Mouse (Mus musculus): ENCODE data around the gene Synpo2l.

The Synpo2l gene

DNA sequence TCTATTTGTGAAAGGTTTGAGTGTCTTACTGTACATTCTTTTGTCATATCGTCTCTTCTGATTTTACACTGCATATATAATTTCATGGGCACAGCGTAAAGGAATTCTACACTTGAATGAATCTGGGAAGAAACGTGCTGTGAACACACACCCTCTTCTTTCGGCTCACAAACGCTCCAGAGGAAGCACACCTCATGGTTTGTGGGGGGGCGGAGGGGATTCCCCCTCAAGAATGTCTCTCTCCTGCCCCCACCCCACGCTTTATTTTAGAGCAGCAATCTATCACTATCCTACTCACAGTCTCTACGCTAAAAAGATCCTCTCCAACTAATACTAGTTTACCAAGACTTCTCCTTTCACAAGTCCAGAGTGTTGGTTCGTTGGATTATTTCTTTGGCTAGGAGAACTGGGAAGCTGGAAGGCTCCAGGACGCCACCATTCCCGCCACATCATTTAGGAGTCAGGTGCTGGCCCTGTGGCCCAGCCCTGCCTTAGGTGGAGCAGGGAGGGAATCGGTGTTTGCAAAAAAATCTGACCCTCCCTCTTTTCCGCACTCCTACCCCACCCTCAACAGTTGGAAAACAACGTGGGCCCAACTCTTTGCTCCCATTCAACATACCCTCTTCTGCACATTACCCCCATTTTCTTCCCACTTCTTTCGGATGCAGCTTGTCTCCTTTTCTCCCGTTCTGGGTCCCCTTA is 28.1 kb downstream of the Synpo2l start:
- WGBS, result 4% methylated on average over 16 of the region's 16 CpGs

DNA sequence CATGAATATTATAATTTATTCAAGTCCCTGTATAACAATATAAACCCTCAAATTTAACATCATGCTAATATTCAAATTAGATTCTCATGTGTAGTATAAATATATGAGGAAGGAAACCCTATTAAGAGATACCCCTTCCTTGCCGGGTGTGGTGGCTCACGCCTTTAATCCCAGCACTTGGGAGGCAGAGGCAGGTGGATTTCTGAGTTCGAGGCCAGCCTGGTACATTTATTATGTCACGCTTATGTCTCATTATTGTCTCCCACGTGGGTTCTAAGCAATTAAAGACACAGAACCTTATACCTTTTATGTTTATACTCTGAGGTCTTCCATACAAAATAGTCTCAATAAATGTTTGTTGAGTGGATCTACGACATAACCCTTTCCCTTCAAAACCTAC is 29.5 kb downstream of the Synpo2l start:
- WGBS, result 90% methylated on average over 6 of the region's 6 CpGs

DNA sequence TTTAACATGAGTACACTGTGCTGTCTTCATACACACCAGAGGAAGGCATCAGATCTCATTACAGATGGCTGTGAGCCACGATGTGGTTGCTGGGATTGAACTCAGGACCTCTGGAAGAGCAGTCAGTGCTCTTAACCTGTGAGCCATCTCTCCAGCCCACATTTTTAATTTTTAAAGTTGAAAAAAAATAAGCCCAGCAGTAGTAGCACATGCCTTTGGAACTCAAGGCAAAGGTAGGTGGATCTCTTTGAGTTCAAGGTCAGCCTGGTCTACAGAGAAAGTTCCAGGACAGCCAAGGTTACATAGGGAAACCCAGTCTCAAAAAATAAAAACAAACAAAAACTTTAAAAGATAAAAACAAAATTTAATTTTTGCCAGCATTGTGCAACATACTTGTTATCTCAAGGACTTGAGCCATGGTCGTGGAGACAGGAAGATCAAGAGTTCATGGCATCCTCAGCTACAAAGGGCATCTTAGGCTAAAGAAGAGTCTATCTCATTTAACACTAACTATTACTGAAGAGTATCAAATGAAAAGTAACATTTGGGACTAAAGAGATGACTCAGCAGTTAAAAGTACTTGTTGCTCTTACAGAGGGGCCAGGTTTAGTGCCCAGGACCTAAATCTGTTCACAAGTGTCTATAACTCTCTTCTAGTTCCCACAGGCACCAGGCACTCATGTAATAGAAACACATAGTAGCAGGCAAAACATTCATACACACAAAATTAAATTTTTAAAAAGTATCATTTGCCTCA is 30.2 kb downstream of the Synpo2l start:
- WGBS, result 85% methylated on average over 2 of the region's 2 CpGs

DNA sequence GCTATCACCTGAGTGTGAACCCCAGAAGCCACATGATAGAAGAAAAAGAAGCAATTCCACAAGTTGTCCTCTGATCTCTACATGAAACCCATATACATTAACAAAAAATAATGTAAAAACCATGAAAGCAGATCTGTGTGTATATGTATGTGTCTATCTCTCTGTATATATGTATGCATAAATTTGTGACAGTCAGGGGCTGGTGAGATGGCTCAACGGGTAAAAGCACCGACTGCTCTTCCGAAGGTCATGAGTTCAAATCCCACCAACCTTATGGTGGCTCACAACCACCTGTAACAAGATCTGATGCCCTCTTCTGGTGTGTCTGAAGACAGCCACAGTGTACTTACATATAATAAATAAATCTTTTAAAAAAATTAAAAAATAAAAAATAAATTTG is 31.2 kb downstream of the Synpo2l start:
- WGBS, result 96% methylated on average over 3 of the region's 3 CpGs

DNA sequence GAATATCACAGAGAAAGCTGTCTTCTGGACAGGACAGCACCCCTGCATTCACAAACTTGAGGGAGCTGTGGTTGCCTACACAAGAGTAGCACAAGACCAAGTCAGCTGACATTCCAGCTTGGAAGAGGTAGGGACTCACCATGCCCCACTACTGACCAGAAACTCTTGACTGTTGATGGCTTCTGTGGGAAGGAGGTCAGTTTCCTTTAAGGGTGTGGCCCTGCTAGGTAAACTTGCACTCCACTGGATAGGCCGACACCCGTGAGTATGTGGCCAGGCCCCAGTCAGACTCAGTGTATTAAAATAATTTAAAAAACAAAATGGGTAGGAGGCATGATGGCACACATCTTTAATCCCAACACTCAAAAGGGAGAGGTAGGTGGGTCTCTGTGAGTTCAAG is 32.6 kb downstream of the Synpo2l start:
- 86% methylated on average over 2 of the region's 2 CpGs for WGBS

DNA sequence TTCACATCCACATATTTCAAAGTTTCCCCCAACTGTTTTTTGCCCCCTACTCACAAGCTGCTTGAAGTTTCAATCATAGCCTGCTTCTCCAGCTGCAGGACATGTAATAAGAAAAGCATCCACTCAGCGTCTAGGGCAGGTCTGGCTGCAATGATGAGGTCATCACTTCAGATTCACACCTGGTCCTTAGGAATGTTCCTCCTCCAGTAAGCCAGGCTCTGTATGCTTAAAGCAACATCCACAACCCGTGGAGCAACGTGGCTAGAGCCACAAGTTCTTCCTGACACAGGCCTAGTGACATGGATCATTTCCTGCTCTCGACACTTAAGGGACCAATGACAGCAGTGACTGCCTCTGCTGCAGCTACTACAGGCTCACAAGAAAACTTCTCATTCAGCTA is 36.9 kb downstream of the Synpo2l start:
- 64% methylated on average over 4 of the region's 4 CpGs for WGBS

DNA sequence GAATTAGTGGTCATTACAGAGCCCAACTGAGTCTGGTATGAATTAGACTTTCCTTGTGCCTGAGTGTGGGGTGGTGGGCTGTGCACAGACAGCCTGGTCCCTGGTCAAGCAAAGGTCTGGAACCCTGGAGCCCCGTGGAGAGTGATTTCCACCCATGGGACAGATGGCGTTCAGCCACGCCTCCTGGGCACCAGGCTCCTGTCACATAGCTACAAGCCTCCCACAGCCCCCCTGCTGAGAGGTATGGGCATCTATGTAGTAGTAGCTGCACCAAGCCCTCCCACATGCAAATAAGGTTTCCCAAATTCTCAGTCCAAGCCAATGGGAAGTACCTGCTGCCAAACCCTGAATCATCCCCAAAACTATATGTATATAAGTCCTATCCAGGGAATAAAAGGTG is 41.2 kb downstream of the Synpo2l start:
- 87% methylated on average over 3 of the region's 3 CpGs for WGBS

DNA sequence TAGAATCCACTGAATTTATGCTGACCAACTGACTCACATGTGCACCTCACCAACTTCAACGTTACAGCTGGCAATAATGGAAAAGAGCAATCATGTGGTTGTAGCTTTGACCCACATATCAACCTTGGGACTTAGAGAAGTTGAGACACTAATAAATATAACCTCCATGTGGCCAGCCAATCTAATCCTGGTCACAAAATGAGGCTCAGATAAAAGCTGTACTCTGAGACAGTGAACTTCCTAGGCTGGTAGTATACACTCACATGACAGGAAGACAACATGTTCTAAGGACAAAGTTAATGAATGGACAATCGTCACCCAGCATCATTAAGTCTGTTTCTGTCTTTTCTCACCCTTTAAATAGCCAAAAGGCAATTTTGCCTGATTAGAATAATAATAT is 41.7 kb downstream of the Synpo2l start:
- WGBS, result 58% methylated on average over 2 of the region's 2 CpGs

DNA sequence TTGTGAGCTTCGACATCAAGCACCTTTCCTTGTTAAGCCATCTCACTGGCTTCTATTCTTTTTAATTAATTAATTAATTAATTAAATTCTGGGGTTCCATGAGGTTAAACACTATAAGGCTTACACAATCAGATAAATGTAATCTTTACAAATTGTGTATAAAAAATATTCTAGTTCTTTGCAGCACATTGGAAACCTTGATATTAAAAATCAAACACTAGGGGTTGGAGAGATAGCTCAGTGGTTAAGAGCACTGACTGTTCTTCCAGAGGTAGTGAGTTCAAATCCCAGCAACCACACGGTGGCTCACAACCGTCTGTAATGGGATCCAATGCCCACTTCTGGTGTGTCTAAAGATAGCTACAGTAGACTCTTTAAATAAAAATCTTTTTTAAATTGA is 45.2 kb downstream of the Synpo2l start:
- WGBS, result 90% methylated on average over 3 of the region's 3 CpGs

DNA sequence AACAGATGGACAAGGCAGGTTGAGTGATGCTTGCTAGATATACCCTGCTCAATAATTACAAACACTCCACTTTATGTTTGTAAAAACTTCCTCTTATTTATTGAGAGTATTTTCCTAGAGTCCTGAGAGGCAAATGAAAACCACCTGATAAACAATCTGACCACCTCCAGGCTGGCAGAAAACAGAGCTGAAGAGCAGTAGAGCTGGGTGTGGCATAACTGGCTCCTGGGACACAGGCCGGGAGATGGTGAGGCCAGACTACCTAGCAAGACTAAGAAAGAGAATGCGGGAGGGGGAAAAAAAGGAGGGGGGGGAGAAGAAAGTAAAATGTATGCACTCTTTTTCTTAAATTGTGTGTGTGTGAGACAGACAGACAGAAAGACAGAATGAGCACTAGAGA is 45.7 kb downstream of the Synpo2l start:
- 93% methylated on average over 2 of the region's 2 CpGs for WGBS

DNA sequence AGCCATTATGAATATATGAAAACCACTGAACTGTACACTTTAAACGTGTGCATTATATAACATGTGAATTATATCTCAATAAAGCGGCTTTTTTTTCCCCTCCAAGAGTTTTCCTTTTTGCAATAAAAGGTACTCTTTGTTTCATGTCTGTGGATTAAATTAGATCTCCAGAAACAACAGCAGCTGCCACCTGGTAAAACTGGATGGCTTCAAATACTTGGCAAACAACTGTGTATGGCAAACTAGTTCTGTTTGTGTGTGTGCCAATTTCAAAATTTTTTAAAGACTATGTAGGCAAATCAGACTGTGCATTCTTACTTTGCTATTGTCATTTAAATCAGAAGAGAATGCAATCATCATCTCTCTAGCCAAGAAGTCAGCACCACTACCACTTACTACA is 46.3 kb downstream of the Synpo2l start:
- WGBS, result 53% methylated on average over 2 of the region's 2 CpGs

DNA sequence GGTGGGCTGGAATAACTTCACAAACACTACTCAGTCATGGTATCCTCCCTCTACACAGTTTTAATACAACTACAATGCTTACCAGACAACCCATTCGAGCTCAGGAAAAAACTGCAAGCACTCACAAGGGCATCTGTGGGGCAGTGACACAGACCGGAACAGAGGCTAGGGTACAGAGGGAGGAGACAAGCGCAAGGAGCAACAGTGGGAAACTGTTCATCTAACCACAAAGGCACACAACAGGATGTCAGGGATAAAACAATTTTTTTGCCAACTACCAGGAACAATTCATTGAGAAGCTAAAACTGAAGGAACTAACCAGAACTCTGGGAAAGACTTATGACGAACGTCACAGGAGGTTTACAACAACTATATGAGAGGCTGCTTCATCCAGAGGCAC is 49.9 kb downstream of the Synpo2l start:
- 52% methylated on average over 5 of the region's 5 CpGs for WGBS

DNA sequence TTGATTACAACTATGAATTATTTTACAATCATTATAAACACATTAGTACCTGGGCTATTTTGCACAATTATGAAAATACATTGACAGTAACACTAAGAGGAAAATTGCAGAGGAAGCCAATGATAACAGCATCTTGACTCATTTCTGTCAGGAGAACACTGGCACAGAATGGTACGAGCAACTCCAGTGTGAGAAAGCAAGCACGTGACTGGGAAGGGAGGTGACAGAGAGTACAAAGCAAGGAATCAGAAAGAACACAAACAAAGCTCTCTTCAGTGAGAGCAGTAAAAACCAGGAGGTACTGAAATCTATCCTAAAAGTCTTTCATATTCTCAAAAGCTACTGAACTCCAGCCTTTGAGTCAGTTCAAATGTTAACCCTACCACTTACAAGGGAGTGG is 51.7 kb downstream of the Synpo2l start:
- 20% methylated on average over 2 of the region's 2 CpGs for WGBS

DNA sequence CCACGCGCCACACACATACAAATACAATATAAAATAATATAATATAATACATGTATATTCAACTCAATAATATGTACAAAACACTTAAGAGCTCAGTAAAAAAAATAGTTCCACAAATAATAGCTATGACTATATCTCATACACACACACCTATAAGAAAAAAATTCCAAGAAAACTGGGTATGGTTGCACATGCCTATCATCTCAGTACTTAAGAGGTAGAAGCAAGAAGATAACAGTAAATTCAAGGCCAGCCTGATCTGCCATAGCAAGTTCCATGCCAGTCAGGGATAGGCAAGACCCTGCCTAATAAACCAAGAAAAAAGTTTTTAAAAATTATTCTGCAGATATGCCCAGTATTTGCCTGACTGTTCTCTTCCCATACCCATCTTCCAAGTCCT is 53.1 kb downstream of the Synpo2l start:
- 96% methylated on average over 2 of the region's 2 CpGs for WGBS

DNA sequence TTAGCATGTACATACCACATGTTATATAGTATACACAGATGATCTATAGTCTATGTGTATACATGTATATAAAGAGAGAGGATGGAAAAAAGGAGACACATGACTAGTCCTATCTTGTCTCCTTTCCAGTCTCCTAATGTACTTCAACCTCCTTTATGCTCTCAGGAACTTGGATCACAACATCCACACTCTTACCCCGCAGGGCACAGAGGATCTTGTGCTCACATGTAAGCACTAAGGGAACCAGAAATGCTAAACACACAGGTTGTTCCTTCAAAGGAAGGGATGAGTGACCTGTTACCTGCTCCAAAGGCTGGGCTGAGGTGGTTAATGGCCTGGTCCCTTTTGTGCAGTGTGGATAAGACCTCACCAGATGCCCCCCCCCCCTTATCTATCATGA is 55.3 kb downstream of the Synpo2l start:
- WGBS, result 88% methylated on average over 1 of the region's 1 CpGs

DNA sequence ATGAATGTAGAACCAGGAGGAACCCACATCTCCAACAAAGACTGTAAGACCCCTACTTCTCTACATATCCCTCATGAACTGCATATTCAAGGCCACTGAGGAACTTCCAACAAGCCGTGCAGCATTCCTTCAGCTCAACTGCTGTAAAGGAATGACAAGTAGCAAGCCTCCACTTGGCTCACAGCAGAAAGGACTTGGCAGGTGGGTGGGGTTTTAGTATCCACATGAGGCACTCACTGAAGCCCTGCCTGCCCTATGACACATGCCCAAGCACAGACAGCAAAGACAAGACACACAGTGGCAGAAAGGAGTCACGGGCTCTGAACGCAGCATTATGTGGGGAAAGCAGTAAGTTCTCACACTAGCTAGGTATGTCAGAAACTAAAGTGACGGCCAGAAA is 58.0 kb downstream of the Synpo2l start:
- 76% methylated on average over 4 of the region's 4 CpGs for WGBS

DNA sequence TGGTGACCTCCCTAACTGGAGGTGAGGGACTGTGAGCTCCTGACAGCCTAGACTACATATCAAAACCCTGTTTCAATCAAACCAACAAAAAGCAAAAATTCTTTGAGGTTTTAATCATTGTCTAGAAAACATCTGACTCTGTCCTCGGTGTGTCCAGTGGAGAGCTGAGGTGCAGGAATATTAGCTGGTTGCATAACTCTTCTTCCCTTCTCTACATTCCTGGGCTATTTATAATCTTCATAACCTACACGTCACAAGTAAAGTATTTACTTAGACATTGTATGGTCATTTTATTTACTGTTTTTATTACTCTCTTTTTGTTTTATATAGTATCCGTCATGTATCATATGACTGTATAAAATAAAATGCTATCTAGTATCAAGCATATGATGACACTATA is 58.6 kb downstream of the Synpo2l start:
- WGBS, result 79% methylated on average over 3 of the region's 3 CpGs

Data from cerebral cortex, adult 2 months (tissue).